Comparison of ENCODE assay signal across 9 mouse cellular contexts in the genomic region with DNA sequence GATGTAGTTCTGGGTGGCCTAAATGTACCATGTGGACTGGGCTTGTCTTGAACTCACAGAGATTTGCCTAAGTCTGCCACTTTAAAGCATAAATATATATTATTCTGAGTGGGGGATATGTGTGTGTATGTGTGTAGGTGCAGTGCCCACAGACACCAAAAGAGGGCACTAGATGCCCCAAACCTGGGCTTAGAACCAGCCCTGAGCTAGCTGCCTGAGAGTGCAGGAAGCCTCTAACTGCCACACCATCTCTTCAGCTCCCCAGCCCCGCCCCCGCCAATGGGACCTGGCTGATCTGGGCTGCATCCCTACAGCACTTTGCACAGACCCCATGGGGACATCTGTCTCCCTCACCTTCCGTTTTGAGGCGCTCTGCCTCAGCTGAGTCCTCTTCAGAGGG. TPM values are rescaled to one million over a fixed set of nuclear protein-coding genes. Genes with fewer than 3 reads are reported as not detected.
A peak's percentile ranks its signal among the peaks of the same experiment; 100 is the strongest.
DNase-seq lines count a peak whose midpoint lies in the region; ATAC-seq and TF ChIP-seq lines count a peak whose summit lies in the region.
"Had no signal": no experiment of that assay in that cellular context is flagged by ENCODE, and none has a peak within 500 bp of the region (broad histone marks: within the 10 kb centered on the region; RNA-seq: fewer than 3 reads in every experiment).

No protein-coding gene starts in this region.

- WGBS in midbrain, embryonic 11.5 days, result 91% methylated on average over 4 of the region's 4 CpGs
- WGBS in midbrain, embryonic 16.5 days, result 89% methylated on average over 4 of the region's 4 CpGs
- 90% methylated on average over 4 of the region's 4 CpGs for WGBS in hindbrain, postnatal 0 days
- WGBS in heart, embryonic 12.5 days, result 90% methylated on average over 4 of the region's 4 CpGs

- no peak overlapping the region for H3K4me3 ChIP-seq in midbrain, embryonic 11.5 days (ENCODE audit: low read depth, low read length)
- no peak overlapping the region for H3K4me3 ChIP-seq in midbrain, embryonic 16.5 days (ENCODE audit: low read depth, low read length)
- H3K4me3 ChIP-seq in hindbrain, postnatal 0 days (ENCODE audit: low read length), result no peak overlapping the region
- H3K4me3 ChIP-seq in heart, embryonic 12.5 days, result no peak overlapping the region
- H3K4me3 ChIP-seq: embryonic facial prominence, embryonic 12.5 days had no signal

- DNase-seq in cerebellum, postnatal 10 days, result peak; percentile 47
- no peak for DNase-seq in cerebellum, adult 9-10 months
- DNase-seq in midbrain, embryonic 11.5 days (ENCODE audit: low spot score, missing footprints), result peak; percentile 94
- peak; percentile 38 for DNase-seq in hindbrain, postnatal 0 days (ENCODE audit: low spot score)
- DNase-seq in thymus, postnatal 0 days (ENCODE audit: low spot score), result peak; percentile 50
- no peak for DNase-seq in layer of hippocampus, adult 11-12 months (ENCODE audit: low spot score)

- no peaks in the 10 kb centered on the region for H3K27me3 ChIP-seq in midbrain, embryonic 11.5 days (ENCODE audit: control insufficient read depth, insufficient read depth, low read length)
- H3K27me3 ChIP-seq in midbrain, embryonic 16.5 days (ENCODE audit: control insufficient read depth, insufficient read depth, low read depth, low read length), result no peaks in the 10 kb centered on the region
- H3K27me3 ChIP-seq in hindbrain, postnatal 0 days (ENCODE audit: insufficient read depth, low read length), result no peaks in the 10 kb centered on the region
- no peaks in the 10 kb centered on the region for H3K27me3 ChIP-seq in heart, embryonic 12.5 days (replicated peaks)
- H3K27me3 ChIP-seq: embryonic facial prominence, embryonic 12.5 days had no signal

- TF ChIP-seq CTCF in hindbrain, postnatal 0 days (IDR thresholded peaks at IDR 0.05; ENCODE audit: low read depth), result peak; percentile 49

- ATAC-seq in midbrain, embryonic 11.5 days (ENCODE audit: low FRiP score), result no peak
- no peak for ATAC-seq in midbrain, embryonic 16.5 days
- no peak for ATAC-seq in hindbrain, postnatal 0 days
- ATAC-seq in heart, embryonic 12.5 days (ENCODE audit: insufficient number of reproducible peaks, low FRiP score), result no peak

- no peak overlapping the region for H3K4me2 ChIP-seq in midbrain, embryonic 11.5 days
- no peak overlapping the region for H3K4me2 ChIP-seq in midbrain, embryonic 16.5 days (ENCODE audit: low read length)
- no peak overlapping the region for H3K4me2 ChIP-seq in hindbrain, postnatal 0 days (ENCODE audit: low read depth, low read length)
- no peak overlapping the region for H3K4me2 ChIP-seq in heart, embryonic 12.5 days
- H3K4me2 ChIP-seq: embryonic facial prominence, embryonic 12.5 days had no signal

- no peak overlapping the region for H3K9ac ChIP-seq in midbrain, embryonic 11.5 days (ENCODE audit: low read length)
- H3K9ac ChIP-seq in midbrain, embryonic 16.5 days (ENCODE audit: low read depth, low read length), result no peak overlapping the region
- H3K9ac ChIP-seq in hindbrain, postnatal 0 days (replicated peaks; ENCODE audit: low read length), result no peak overlapping the region
- H3K9ac ChIP-seq in heart, embryonic 12.5 days, result no peak overlapping the region
- H3K9ac ChIP-seq: embryonic facial prominence, embryonic 12.5 days had no signal

- H3K27ac ChIP-seq in midbrain, embryonic 11.5 days (ENCODE audit: low read depth, low read length), result no peak overlapping the region
- H3K27ac ChIP-seq in midbrain, embryonic 16.5 days (ENCODE audit: low read length), result no peak overlapping the region
- H3K27ac ChIP-seq in hindbrain, postnatal 0 days, result no peak overlapping the region
- H3K27ac ChIP-seq in heart, embryonic 12.5 days (ENCODE audit: poor library complexity, severe bottlenecking), result no peak overlapping the region
- H3K27ac ChIP-seq: embryonic facial prominence, embryonic 12.5 days had no signal

- H3K36me3 ChIP-seq in midbrain, embryonic 11.5 days (ENCODE audit: control insufficient read depth, insufficient read depth, low read length), result peaks cover 37% of the 10 kb centered on the region
- peaks cover 60% of the 10 kb centered on the region for H3K36me3 ChIP-seq in midbrain, embryonic 16.5 days (ENCODE audit: control insufficient read depth, insufficient read depth, low read length)
- peaks cover 66% of the 10 kb centered on the region for H3K36me3 ChIP-seq in hindbrain, postnatal 0 days (ENCODE audit: insufficient read depth, low read length)
- H3K36me3 ChIP-seq in heart, embryonic 12.5 days, result peaks cover 78% of the 10 kb centered on the region

- no peaks in the 10 kb centered on the region for H3K4me1 ChIP-seq in midbrain, embryonic 11.5 days (ENCODE audit: control insufficient read depth, insufficient read depth, low read length)
- 0 out of 2 replicates have a peak, but pooled peaks cover 1% of the 10 kb centered on the region for H3K4me1 ChIP-seq in midbrain, embryonic 16.5 days (ENCODE audit: control insufficient read depth, insufficient read depth, low read length)
- H3K4me1 ChIP-seq in hindbrain, postnatal 0 days (ENCODE audit: insufficient read depth, low read length), result no peaks in the 10 kb centered on the region
- H3K4me1 ChIP-seq in heart, embryonic 12.5 days (replicated peaks), result 0 out of 2 replicates have a peak, but pooled peaks cover 6% of the 10 kb centered on the region
- H3K4me1 ChIP-seq: embryonic facial prominence, embryonic 12.5 days had no signal

- no peaks in the 10 kb centered on the region for H3K9me3 ChIP-seq in midbrain, embryonic 11.5 days (ENCODE audit: control insufficient read depth, low read length)
- H3K9me3 ChIP-seq in midbrain, embryonic 16.5 days (replicated peaks; ENCODE audit: control insufficient read depth, low read length, poor library complexity, severe bottlenecking), result no peaks in the 10 kb centered on the region
- H3K9me3 ChIP-seq in hindbrain, postnatal 0 days (ENCODE audit: low read length), result no peaks in the 10 kb centered on the region
- no peaks in the 10 kb centered on the region for H3K9me3 ChIP-seq in heart, embryonic 12.5 days (replicated peaks)
- H3K9me3 ChIP-seq: embryonic facial prominence, embryonic 12.5 days had no signal

RNA-seq across cellular contexts. Expression of a gene that starts 9.3 kb away (rescaled TPM):
- polyA plus RNA-seq in midbrain, embryonic 11.5 days (2014; fragmentation: Nextera tagmentation; extraction: Ambion mirVana), result 200 and 232 TPM in 2 replicates
- polyA plus RNA-seq in midbrain, embryonic 16.5 days (2015; fragmentation: Nextera tagmentation; extraction: Ambion mirVana), result 324 and 340 TPM in 2 replicates
- total RNA-seq in hindbrain, postnatal 0 days (2014; rRNA removed), result 264 and 279 TPM in 2 replicates
- 275 and 290 TPM in 2 replicates for polyA plus RNA-seq in hindbrain, postnatal 0 days (2015; fragmentation: Nextera tagmentation; extraction: Ambion mirVana)
- polyA plus RNA-seq in thymus, postnatal 0 days (2015; fragmentation: Nextera tagmentation; extraction: Ambion mirVana), result 120 and 127 TPM in 2 replicates
- 152 and 154 TPM in 2 replicates for polyA plus RNA-seq in heart, embryonic 12.5 days (2016; fragmentation: Nextera tagmentation; extraction: Ambion mirVana)

RNA-seq across cellular contexts. Expression of a gene that starts 13.4 kb away (rescaled TPM):
- 9.1 and 10.1 TPM in 2 replicates for polyA plus RNA-seq in midbrain, embryonic 11.5 days (2014; fragmentation: Nextera tagmentation; extraction: Ambion mirVana)
- 52.8 and 55.7 TPM in 2 replicates for polyA plus RNA-seq in midbrain, embryonic 16.5 days (2015; fragmentation: Nextera tagmentation; extraction: Ambion mirVana)
- 118 and 126 TPM in 2 replicates for total RNA-seq in hindbrain, postnatal 0 days (2014; rRNA removed)
- polyA plus RNA-seq in hindbrain, postnatal 0 days (2015; fragmentation: Nextera tagmentation; extraction: Ambion mirVana), result 40.6 and 41.9 TPM in 2 replicates
- polyA plus RNA-seq in thymus, postnatal 0 days (2015; fragmentation: Nextera tagmentation; extraction: Ambion mirVana), result 16.0 and 16.8 TPM in 2 replicates
- polyA plus RNA-seq in heart, embryonic 12.5 days (2016; fragmentation: Nextera tagmentation; extraction: Ambion mirVana), result 7.5 and 8.7 TPM in 2 replicates

RNA-seq across cellular contexts. Expression of a gene that starts 19.2 kb away (rescaled TPM):
- polyA plus RNA-seq in midbrain, embryonic 11.5 days (2014; fragmentation: Nextera tagmentation; extraction: Ambion mirVana), result 44.1 and 51.4 TPM in 2 replicates
- polyA plus RNA-seq in midbrain, embryonic 16.5 days (2015; fragmentation: Nextera tagmentation; extraction: Ambion mirVana), result 47.3 and 51.6 TPM in 2 replicates
- 73.5 and 79.1 TPM in 2 replicates for total RNA-seq in hindbrain, postnatal 0 days (2014; rRNA removed)
- 36.4 and 36.9 TPM in 2 replicates for polyA plus RNA-seq in hindbrain, postnatal 0 days (2015; fragmentation: Nextera tagmentation; extraction: Ambion mirVana)
- polyA plus RNA-seq in thymus, postnatal 0 days (2015; fragmentation: Nextera tagmentation; extraction: Ambion mirVana), result 20.1 and 25.8 TPM in 2 replicates
- 35.5 and 36.6 TPM in 2 replicates for polyA plus RNA-seq in heart, embryonic 12.5 days (2016; fragmentation: Nextera tagmentation; extraction: Ambion mirVana)

RNA-seq across cellular contexts. Expression of a gene that starts 25.2 kb away (rescaled TPM):
- 3.1 and 3.3 TPM in 2 replicates for polyA plus RNA-seq in midbrain, embryonic 11.5 days (2014; fragmentation: Nextera tagmentation; extraction: Ambion mirVana)
- 71.7 and 88.1 TPM in 2 replicates for polyA plus RNA-seq in midbrain, embryonic 16.5 days (2015; fragmentation: Nextera tagmentation; extraction: Ambion mirVana)
- 82.0 and 106 TPM in 2 replicates for total RNA-seq in hindbrain, postnatal 0 days (2014; rRNA removed)
- polyA plus RNA-seq in hindbrain, postnatal 0 days (2015; fragmentation: Nextera tagmentation; extraction: Ambion mirVana), result 69.0 and 78.7 TPM in 2 replicates
- 0.04 TPM in 1 of 2 replicates, not detected in the other for polyA plus RNA-seq in thymus, postnatal 0 days (2015; fragmentation: Nextera tagmentation; extraction: Ambion mirVana)
- not detected in 2 replicates for polyA plus RNA-seq in heart, embryonic 12.5 days (2016; fragmentation: Nextera tagmentation; extraction: Ambion mirVana)

RNA-seq across cellular contexts. Expression of a gene that starts 35.9 kb away (rescaled TPM):
- polyA plus RNA-seq in midbrain, embryonic 11.5 days (2014; fragmentation: Nextera tagmentation; extraction: Ambion mirVana), result 6.6 and 7.0 TPM in 2 replicates
- 21.5 and 25.6 TPM in 2 replicates for polyA plus RNA-seq in midbrain, embryonic 16.5 days (2015; fragmentation: Nextera tagmentation; extraction: Ambion mirVana)
- 26.2 and 27.2 TPM in 2 replicates for total RNA-seq in hindbrain, postnatal 0 days (2014; rRNA removed)
- 18.9 and 22.1 TPM in 2 replicates for polyA plus RNA-seq in hindbrain, postnatal 0 days (2015; fragmentation: Nextera tagmentation; extraction: Ambion mirVana)
- polyA plus RNA-seq in thymus, postnatal 0 days (2015; fragmentation: Nextera tagmentation; extraction: Ambion mirVana), result 1.5 and 1.8 TPM in 2 replicates
- 1.5 and 1.7 TPM in 2 replicates for polyA plus RNA-seq in heart, embryonic 12.5 days (2016; fragmentation: Nextera tagmentation; extraction: Ambion mirVana)

Comparison
In these comparisons a context has a peak if more than half of its experiments do, and no peak if none do; other contexts are left out.
1. DNase-seq: peak in cerebellum, postnatal 10 days (2 of 2), midbrain, embryonic 11.5 days (single experiment), hindbrain, postnatal 0 days (single experiment) and thymus, postnatal 0 days (single experiment); none in cerebellum, adult 9-10 months (single experiment) and layer of hippocampus, adult 11-12 months (single experiment).